Mouse (Mus musculus): ENCODE data around the gene Pmis2. TPM values are rescaled to one million over a fixed set of nuclear protein-coding genes. Genes with fewer than 3 reads are reported as not detected.

Gene Pmis2
- polyA plus RNA-seq (2016; fragmentation: Nextera tagmentation; extraction: Ambion mirVana): not detected in 2 replicates

GRCm38 (mm10) chr7:30671480-30671879 is at the start of gene Pmis2:
Gene Pmis2, minus strand, starts transcription at chr7:30671605.
- peaks cover 8% of the 10 kb centered on the region; the same call in 1 of the 2 replicates for H3K27me3 ChIP-seq
- H3K4me3 ChIP-seq: no peak within 1 kb of the TSS
- H3K9ac ChIP-seq (replicated peaks): no peak within 1 kb of the TSS
- H3K9me3 ChIP-seq: no peaks in the 10 kb centered on the region
- whole genome bisulfite sequencing: 70% methylated on average over 9 of the region's 9 CpGs
- no peak within 1 kb of the TSS for H3K27ac ChIP-seq (replicated peaks)
- H3K4me2 ChIP-seq (replicated peaks): no peak within 1 kb of the TSS
- no peaks in the 10 kb centered on the region for H3K36me3 ChIP-seq
- no peaks in the 10 kb centered on the region for H3K4me1 ChIP-seq
- no peak for ATAC-seq (ENCODE audit: low FRiP score, low read depth)

GRCm38 (mm10) chr7:30719669-30720068 is 48.3 kb upstream of the Pmis2 start:
- H3K36me3 ChIP-seq: no peaks in the 10 kb centered on the region
- H3K27me3 ChIP-seq: peaks cover 45% of the 10 kb centered on the region
- H3K4me3 ChIP-seq: no peak overlapping the region
- ATAC-seq (ENCODE audit: low FRiP score, low read depth): no peak
- WGBS: 92% methylated on average over 5 of the region's 5 CpGs
- H3K9ac ChIP-seq (replicated peaks): no peak overlapping the region
- H3K9me3 ChIP-seq: no peaks in the 10 kb centered on the region
- H3K27ac ChIP-seq (replicated peaks): no peak overlapping the region
- peaks cover 11% of the 10 kb centered on the region; the same call in 1 of the 2 replicates for H3K4me1 ChIP-seq
- no peak overlapping the region for H3K4me2 ChIP-seq (replicated peaks)

- 8% methylated on average over 14 of the region's 14 CpGs for WGBS
- H3K4me3 ChIP-seq: peak overlapping the region; percentile 36
- no peak overlapping the region; the same call in 1 of the 2 replicates for H3K9ac ChIP-seq (replicated peaks)
- no peak overlapping the region for H3K27ac ChIP-seq (replicated peaks)
- no peak; the same call in 1 of the 2 replicates for ATAC-seq (ENCODE audit: low FRiP score, low read depth)
- peak overlapping the region; percentile 55 for H3K4me2 ChIP-seq (replicated peaks)
- H3K4me1 ChIP-seq: peaks cover 11% of the 10 kb centered on the region; the same call in 1 of the 2 replicates
- no peaks in the 10 kb centered on the region for H3K36me3 ChIP-seq
- H3K9me3 ChIP-seq: no peaks in the 10 kb centered on the region
- H3K27me3 ChIP-seq: peaks cover 49% of the 10 kb centered on the region
Measured at GRCm38 (mm10) chr7:30717716-30718046, 46.3 kb upstream of the Pmis2 start.

- peak overlapping the region; percentile 55 for H3K4me2 ChIP-seq (replicated peaks)
- no peaks in the 10 kb centered on the region for H3K9me3 ChIP-seq
- 2% methylated on average over 43 of the region's 43 CpGs for WGBS
- H3K4me1 ChIP-seq: peaks cover 11% of the 10 kb centered on the region; the same call in 1 of the 2 replicates
- H3K9ac ChIP-seq (replicated peaks): no peak overlapping the region; the same call in 1 of the 2 replicates
- H3K27ac ChIP-seq (replicated peaks): no peak overlapping the region
- no peaks in the 10 kb centered on the region for H3K36me3 ChIP-seq
- peak overlapping the region; percentile 36 for H3K4me3 ChIP-seq
- ATAC-seq (ENCODE audit: low FRiP score, low read depth): peak; percentile 96
- peaks cover 49% of the 10 kb centered on the region for H3K27me3 ChIP-seq
Measured at GRCm38 (mm10) chr7:30717006-30717715, 45.8 kb upstream of the Pmis2 start.

GRCm38 (mm10) chr7:30711942-30712341 is 40.5 kb upstream of the Pmis2 start, which contains the start of gene Atp4a:
Gene Atp4a, plus strand, starts transcription at chr7:30712209.
- Histone ChIP-seq H3K4me3 (no peak within 1 kb of the TSS), H3K4me2 (replicated peaks) (no peak within 1 kb of the TSS), H3K27me3 (peaks cover 27% of the 10 kb centered on the region), H3K9ac (replicated peaks) (no peak within 1 kb of the TSS), H3K9me3 (no peaks in the 10 kb centered on the region), H3K27ac (replicated peaks) (no peak within 1 kb of the TSS), H3K4me1 (peaks cover 2% of the 10 kb centered on the region; the same call in 1 of the 2 replicates), H3K36me3 (no peaks in the 10 kb centered on the region)
- WGBS: 90% methylated on average over 3 of the region's 3 CpGs
- no peak for ATAC-seq (ENCODE audit: low FRiP score, low read depth)

GRCm38 (mm10) chr7:30707441-30707840 is 36.0 kb upstream of the Pmis2 start:
- WGBS: 100% methylated on average over 1 of the region's 1 CpGs

GRCm38 (mm10) chr7:30706214-30706882 is 34.9 kb upstream of the Pmis2 start:
- no peaks in the 10 kb centered on the region for H3K9me3 ChIP-seq
- no peaks in the 10 kb centered on the region for H3K27me3 ChIP-seq
- H3K36me3 ChIP-seq: no peaks in the 10 kb centered on the region
- no peak overlapping the region for H3K4me2 ChIP-seq (replicated peaks)
- no peak for ATAC-seq (ENCODE audit: low FRiP score, low read depth)
- no peak overlapping the region for H3K4me3 ChIP-seq
- 84% methylated on average over 8 of the region's 8 CpGs for WGBS
- no peak overlapping the region for H3K27ac ChIP-seq (replicated peaks)
- no peaks in the 10 kb centered on the region for H3K4me1 ChIP-seq
- H3K9ac ChIP-seq (replicated peaks): no peak overlapping the region

More at GRCm38 (mm10) chr7:30707441-30707840, 36.0 kb upstream of the Pmis2 start:
- no peaks in the 10 kb centered on the region for H3K9me3 ChIP-seq
- H3K9ac ChIP-seq (replicated peaks): no peak overlapping the region
- no peak overlapping the region for H3K4me3 ChIP-seq
- H3K4me1 ChIP-seq: no peaks in the 10 kb centered on the region
- ATAC-seq (ENCODE audit: low FRiP score, low read depth): no peak
- no peak overlapping the region for H3K4me2 ChIP-seq (replicated peaks)
- no peaks in the 10 kb centered on the region for H3K36me3 ChIP-seq
- no peaks in the 10 kb centered on the region for H3K27me3 ChIP-seq
- no peak overlapping the region for H3K27ac ChIP-seq (replicated peaks)

- no peak within 1 kb of the TSS for H3K27ac ChIP-seq (replicated peaks)
- H3K27me3 ChIP-seq: no peaks in the 10 kb centered on the region
- no peak within 1 kb of the TSS for H3K4me2 ChIP-seq (replicated peaks)
- H3K9ac ChIP-seq (replicated peaks): no peak within 1 kb of the TSS
- 46% methylated on average over 9 of the region's 9 CpGs for WGBS
- H3K36me3 ChIP-seq: no peaks in the 10 kb centered on the region
- no peaks in the 10 kb centered on the region for H3K4me1 ChIP-seq
- no peak within 1 kb of the TSS for H3K4me3 ChIP-seq
- no peak for ATAC-seq (ENCODE audit: low FRiP score, low read depth)
- H3K9me3 ChIP-seq: no peaks in the 10 kb centered on the region
Measured at GRCm38 (mm10) chr7:30698589-30698988, 27.2 kb upstream of the Pmis2 start, which contains the start of gene 2200002J24Rik. Gene 2200002J24Rik, plus strand, starts transcription at chr7:30698926.

- no peaks in the 10 kb centered on the region for H3K36me3 ChIP-seq
- ATAC-seq (ENCODE audit: low FRiP score, low read depth): no peak
- WGBS: 68% methylated on average over 5 of the region's 5 CpGs
- H3K4me3 ChIP-seq: no peak overlapping the region
- no peaks in the 10 kb centered on the region for H3K9me3 ChIP-seq
- H3K4me1 ChIP-seq: no peaks in the 10 kb centered on the region
- H3K27ac ChIP-seq (replicated peaks): no peak overlapping the region
- H3K4me2 ChIP-seq (replicated peaks): no peak overlapping the region
- H3K27me3 ChIP-seq: no peaks in the 10 kb centered on the region
- no peak overlapping the region for H3K9ac ChIP-seq (replicated peaks)
Measured at GRCm38 (mm10) chr7:30698101-30698500, 26.7 kb upstream of the Pmis2 start.

GRCm38 (mm10) chr7:30688325-30688724 is 16.9 kb upstream of the Pmis2 start:
- Histone ChIP-seq H3K4me2 (replicated peaks) (no peak overlapping the region), H3K9ac (replicated peaks) (no peak overlapping the region), H3K4me3 (no peak overlapping the region), H3K27ac (replicated peaks) (no peak overlapping the region), H3K27me3 (peaks cover 24% of the 10 kb centered on the region), H3K4me1 (no peaks in the 10 kb centered on the region), H3K36me3 (no peaks in the 10 kb centered on the region), H3K9me3 (no peaks in the 10 kb centered on the region)
- no peak for ATAC-seq (ENCODE audit: low FRiP score, low read depth)
- WGBS: 73% methylated on average over 6 of the region's 6 CpGs

GRCm38 (mm10) chr7:30683425-30683824 is 12.0 kb upstream of the Pmis2 start:
- H3K4me3 ChIP-seq: no peak overlapping the region
- WGBS: 78% methylated on average over 2 of the region's 2 CpGs
- H3K4me1 ChIP-seq: no peaks in the 10 kb centered on the region
- no peak overlapping the region for H3K9ac ChIP-seq (replicated peaks)
- no peak overlapping the region for H3K4me2 ChIP-seq (replicated peaks)
- no peaks in the 10 kb centered on the region for H3K36me3 ChIP-seq
- no peak for ATAC-seq (ENCODE audit: low FRiP score, low read depth)
- H3K27ac ChIP-seq (replicated peaks): no peak overlapping the region
- 0 out of 2 replicates have a peak, but pooled peaks cover 2% of the 10 kb centered on the region for H3K9me3 ChIP-seq
- H3K27me3 ChIP-seq: peaks cover 23% of the 10 kb centered on the region

- 66% methylated on average over 5 of the region's 5 CpGs for WGBS
- Histone ChIP-seq H3K4me2 (replicated peaks) (no peak overlapping the region), H3K27ac (replicated peaks) (no peak overlapping the region)
Measured at GRCm38 (mm10) chr7:30681897-30682296, 10.5 kb upstream of the Pmis2 start.

More at GRCm38 (mm10) chr7:30681897-30682296, 10.5 kb upstream of the Pmis2 start:
- no peaks in the 10 kb centered on the region for H3K36me3 ChIP-seq
- H3K9ac ChIP-seq (replicated peaks): no peak overlapping the region
- 0 out of 2 replicates have a peak, but pooled peaks cover 4% of the 10 kb centered on the region for H3K9me3 ChIP-seq
- peaks cover 8% of the 10 kb centered on the region; the same call in 1 of the 2 replicates for H3K27me3 ChIP-seq
- H3K4me3 ChIP-seq: no peak overlapping the region
- ATAC-seq (ENCODE audit: low FRiP score, low read depth): no peak
- H3K4me1 ChIP-seq: no peaks in the 10 kb centered on the region
